Mouse (Mus musculus) bone marrow macrophage, adult 2 months (primary cell): ENCODE measurements around the gene Dcst2.

ENCODE experiments used
- CTCF ChIP-seq: IDR thresholded peaks from 2 replicates; pipeline ENCODE4 v1.5.1; 2012; ENCODE audit warnings: low read depth, mild to moderate bottlenecking, low read length, moderate library complexity
- POLR2A ChIP-seq: IDR thresholded peaks from 2 replicates; pipeline ENCODE4 v1.6.1; 2012; ENCODE audit warnings: mild to moderate bottlenecking, low read depth, low read length, borderline replicate concordance

DNA sequence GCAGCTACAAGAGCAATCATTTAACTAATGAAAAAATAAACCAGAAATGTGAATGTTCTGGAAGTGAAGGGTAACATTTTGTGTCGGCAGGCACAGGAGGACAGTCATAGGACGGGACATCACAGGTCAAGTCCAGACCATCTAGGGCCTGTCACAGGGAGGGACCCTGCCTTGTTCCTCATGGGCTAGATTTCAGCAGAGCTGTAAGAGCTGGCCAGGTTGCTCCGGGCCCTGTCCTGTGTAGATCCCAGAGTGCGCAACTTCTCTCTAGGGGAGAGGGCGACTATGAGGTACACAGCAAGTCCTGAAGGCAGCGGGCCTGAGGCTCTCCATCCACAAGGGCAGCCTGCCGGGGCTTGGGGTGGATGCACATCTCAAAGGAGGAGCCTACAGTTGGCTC lies at the start of gene Dcst2:
- TF ChIP-seq CTCF, result no peak
- TF ChIP-seq POLR2A, result no peak
